Mouse (Mus musculus) hindbrain, postnatal 0 days (tissue): ENCODE data around the gene Arpc2. TPM values are rescaled to one million over a fixed set of nuclear protein-coding genes. Genes with fewer than 3 reads are reported as not detected.

Source experiments
- ATAC-seq: fragments of 200-750 bp; cut with Nextera tagmentation; 2 replicates; pipeline ENCODE4 v1.8.0; 2017; ENCODE audit warnings: mild to moderate bottlenecking, moderate TSS enrichment, moderate library complexity
- DNase-seq: peaks from one replicate; pipeline ENCODE4 v3.0.0-alpha.2; 2015; ENCODE audit warnings: low spot score
- H3K27ac ChIP-seq: fragments of 300-500 bp; sonication (generic); 2 replicates; pipeline ENCODE4 v1.5.1; 2014; ENCODE audit warnings: mild to moderate bottlenecking
- H3K27me3 ChIP-seq: fragments of 300-500 bp; sonication (generic); 2 replicates; pipeline ENCODE4 v1.6.1; 2014; ENCODE audit warnings: low read length, mixed read lengths; ENCODE audit not compliant: insufficient read depth
- H3K36me3 ChIP-seq: fragments of 300-500 bp; sonication (generic); 2 replicates; pipeline ENCODE4 v1.6.1; 2014; ENCODE audit warnings: low read length, mixed read lengths; ENCODE audit not compliant: insufficient read depth
- H3K4me1 ChIP-seq: fragments of 300-500 bp; sonication (generic); 2 replicates; pipeline ENCODE4 v1.6.1; 2014; ENCODE audit warnings: antibody characterized with exemption, low read length, mixed read lengths; ENCODE audit not compliant: insufficient read depth
- H3K4me2 ChIP-seq: fragments of 300-500 bp; sonication (generic); 2 replicates; pipeline ENCODE4 v1.6.1; 2014; ENCODE audit warnings: low read depth, mild to moderate bottlenecking, low read length, moderate library complexity, mixed read lengths
- H3K4me3 ChIP-seq: fragments of 300-500 bp; sonication (generic); 2 replicates; pipeline ENCODE4 v1.5.1; 2014; ENCODE audit warnings: low read length
- H3K9ac ChIP-seq: fragments of 300-500 bp; sonication (generic); replicated peaks from 2 replicates; pipeline ENCODE4 v1.6.1; 2014; ENCODE audit warnings: mild to moderate bottlenecking, low read length, moderate library complexity, mixed read lengths
- H3K9me3 ChIP-seq: fragments of 300-500 bp; sonication (generic); 2 replicates; pipeline ENCODE4 v1.6.1; 2016; ENCODE audit warnings: low read length, mixed read lengths
- CTCF ChIP-seq: IDR thresholded peaks from 2 replicates; pipeline ENCODE4 v1.5.1; 2016; ENCODE audit warnings: antibody characterized with exemption, control low read depth, low read depth
- WGBS: fragments of 180-500 bp; shearing (Covaris S2); extraction: QIAGEN DNeasy Blood & Tissue Kit; methylation state at CpG from one replicate; pipeline ENCODE4 v1.1.7; 2014; 5-methylcytosine and 5-hydroxymethylcytosine counted together
- polyA plus RNA-seq: library from polyadenylated mRNA; unstranded; fragments of >200 nt; fragmentation: Nextera tagmentation; extraction: Ambion mirVana; gene quantifications from 2 replicates; pipeline ENCODE4 v1.2.1, GENCODE M21; 2015
- total RNA-seq: library from RNA; depleted of rRNA; stranded (reverse); fragments of >200 nt; gene quantifications from 2 replicates; pipeline ENCODE4 v1.2.3, GENCODE M21; 2014

The Arpc2 gene
- total and polyA plus RNA-seq, 2 experiments from 2014 or later, result 131 to 417 TPM

DNA sequence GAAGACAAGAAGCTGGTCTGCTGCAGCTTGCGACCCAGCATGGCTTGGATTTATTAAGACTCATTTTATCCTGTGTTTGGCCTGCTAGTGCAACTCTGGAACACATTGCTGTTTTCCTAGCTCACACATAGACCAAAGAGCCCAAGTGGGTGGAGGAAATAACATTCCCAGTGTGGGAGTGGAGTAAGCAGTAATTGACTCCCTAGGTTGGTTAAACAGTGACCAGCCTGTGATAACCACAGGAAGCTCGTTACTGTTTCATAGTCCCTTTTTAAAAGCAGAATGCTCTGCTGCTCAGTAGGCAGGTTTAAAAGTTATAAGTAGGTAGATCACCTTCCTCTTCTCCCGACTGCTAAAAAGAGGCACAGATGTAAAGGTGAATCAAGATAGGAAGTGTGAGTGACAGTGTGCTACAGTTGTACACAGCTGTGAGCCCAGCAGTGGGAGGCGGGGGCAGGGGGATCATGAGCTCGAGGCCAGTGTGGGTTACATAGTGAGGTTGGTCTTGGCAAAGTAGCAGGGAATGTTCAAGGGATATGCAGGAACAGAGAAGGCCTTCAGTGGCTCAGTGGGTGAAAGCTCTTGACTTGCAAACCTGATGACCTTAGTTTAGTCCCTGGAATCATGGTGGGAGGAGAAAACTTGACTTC lies 13.6 kb downstream of the Arpc2 start:
- Histone ChIP-seq H3K27me3 (no peaks in the 10 kb centered on the region), H3K27ac (peak overlapping the region; percentile 33; the same call in 1 of the 2 replicates), H3K4me1 (no peaks in the 10 kb centered on the region), H3K36me3 (peaks cover 36% of the 10 kb centered on the region), H3K4me2 (no peak overlapping the region), H3K4me3 (no peak overlapping the region), H3K9ac (no peak overlapping the region), H3K9me3 (no peaks in the 10 kb centered on the region)
- WGBS, result 85% methylated on average over 5 of the region's 5 CpGs
- no peak for TF ChIP-seq CTCF
- no peak for DNase-seq
- no peak for ATAC-seq

DNA sequence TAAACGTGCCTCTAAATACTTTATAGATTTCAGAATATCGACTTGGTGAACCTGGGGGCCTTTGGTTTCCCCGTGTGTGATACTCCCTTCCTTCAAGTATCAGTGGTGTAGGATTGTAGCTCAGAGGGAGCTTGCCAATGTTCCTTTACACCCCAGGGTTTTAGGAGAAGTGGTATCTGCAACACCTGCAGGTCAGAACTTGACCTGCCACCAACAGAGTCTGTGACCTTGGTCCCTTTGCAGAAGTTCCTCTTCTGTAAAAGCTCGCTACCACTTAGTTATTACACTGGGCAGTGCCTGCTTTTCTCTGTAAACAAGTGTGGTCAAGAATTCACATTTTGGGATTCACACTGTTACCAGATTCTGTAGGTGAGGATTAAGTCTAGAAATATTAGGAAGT lies 14.2 kb downstream of the Arpc2 start:
- Histone ChIP-seq H3K9ac (no peak overlapping the region), H3K27me3 (no peaks in the 10 kb centered on the region), H3K4me1 (no peaks in the 10 kb centered on the region), H3K4me2 (no peak overlapping the region), H3K9me3 (no peaks in the 10 kb centered on the region), H3K36me3 (peaks cover 41% of the 10 kb centered on the region), H3K4me3 (no peak overlapping the region), H3K27ac (no peak overlapping the region)
- WGBS, result 94% methylated on average over 4 of the region's 4 CpGs
- no peak for TF ChIP-seq CTCF
- ATAC-seq, result no peak
- DNase-seq, result no peak

DNA sequence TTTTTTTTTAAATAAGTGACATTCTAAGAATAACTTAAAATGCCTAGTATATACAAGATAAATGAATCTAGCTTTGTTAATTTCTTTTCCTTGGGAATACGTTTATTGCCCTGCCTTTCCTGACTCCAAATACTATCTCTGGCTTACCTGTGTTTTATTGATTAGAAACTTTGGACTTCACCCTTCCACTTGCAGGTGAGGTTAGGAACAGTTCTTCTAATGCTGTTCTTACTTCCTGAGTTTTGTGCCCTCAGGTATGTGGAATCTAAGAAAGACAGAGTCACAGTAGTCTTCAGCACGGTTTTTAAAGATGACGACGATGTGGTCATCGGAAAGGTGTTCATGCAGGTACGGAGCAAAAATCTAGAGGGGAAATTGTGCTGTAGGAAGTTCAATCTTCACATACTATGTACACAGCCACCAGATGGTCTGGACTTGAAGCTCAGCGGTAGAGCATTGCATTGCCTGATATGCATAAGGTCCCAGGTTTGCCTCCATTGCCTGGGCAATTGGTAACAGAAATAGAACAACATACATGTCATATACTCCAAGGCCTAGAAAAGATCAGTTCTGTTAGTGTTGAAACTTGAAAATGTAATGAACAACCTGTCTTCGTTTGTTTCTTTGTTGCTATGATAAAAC lies 19.9 kb downstream of the Arpc2 start:
- Histone ChIP-seq H3K9me3 (no peaks in the 10 kb centered on the region), H3K27ac (no peak overlapping the region), H3K4me3 (no peak overlapping the region), H3K4me2 (no peak overlapping the region), H3K36me3 (peaks cover 38% of the 10 kb centered on the region), H3K9ac (no peak overlapping the region), H3K4me1 (no peaks in the 10 kb centered on the region), H3K27me3 (no peaks in the 10 kb centered on the region)
- ATAC-seq, result no peak
- TF ChIP-seq CTCF, result no peak
- 95% methylated on average over 8 of the region's 8 CpGs for WGBS
- DNase-seq, result no peak

DNA sequence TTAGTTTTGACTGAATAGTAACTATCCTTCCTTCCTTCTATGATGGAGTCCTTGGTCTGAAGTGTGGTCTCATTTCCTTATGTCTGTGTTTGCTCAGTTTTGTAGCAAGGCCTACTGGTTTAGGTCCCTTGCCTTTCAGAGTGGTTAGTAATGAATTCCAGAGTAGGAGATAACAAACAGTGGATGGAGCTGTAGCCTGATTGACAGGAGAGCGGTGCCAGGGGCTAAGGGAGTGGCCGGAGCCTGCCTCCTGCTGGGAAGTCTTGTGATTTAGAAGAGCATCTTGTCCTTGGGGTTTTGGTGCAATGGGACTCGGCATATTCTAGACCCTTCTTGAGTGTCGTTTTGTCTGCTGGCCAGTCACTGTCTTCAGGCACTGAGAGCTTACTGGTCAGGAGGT lies 20.9 kb downstream of the Arpc2 start:
- no peak overlapping the region for H3K27ac ChIP-seq
- H3K36me3 ChIP-seq, result peaks cover 29% of the 10 kb centered on the region
- no peaks in the 10 kb centered on the region for H3K27me3 ChIP-seq
- DNase-seq, result no peak
- no peaks in the 10 kb centered on the region for H3K4me1 ChIP-seq
- H3K9ac ChIP-seq, result no peak overlapping the region
- no peak overlapping the region for H3K4me3 ChIP-seq
- 77% methylated on average over 4 of the region's 4 CpGs for WGBS
- no peak overlapping the region for H3K4me2 ChIP-seq
- ATAC-seq, result no peak
- TF ChIP-seq CTCF, result no peak
- H3K9me3 ChIP-seq, result no peaks in the 10 kb centered on the region

DNA sequence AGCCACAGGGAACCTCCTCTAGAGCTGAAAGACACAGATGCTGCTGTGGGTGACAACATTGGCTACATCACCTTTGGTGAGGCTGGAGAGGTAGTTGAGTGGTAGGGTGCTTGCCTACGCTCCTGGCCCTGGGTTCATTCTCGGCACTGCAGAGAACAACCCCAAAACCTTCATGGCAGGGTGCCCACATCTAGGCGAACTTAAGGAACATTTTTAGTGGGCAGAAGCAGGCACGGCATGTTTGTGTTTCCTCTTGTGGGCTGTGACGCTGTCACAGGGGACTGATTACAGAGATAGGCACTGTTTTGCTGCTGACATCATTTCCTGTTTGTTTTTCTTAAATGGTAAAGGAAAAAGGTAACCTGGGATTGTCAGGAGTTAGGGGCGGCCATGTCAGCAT lies 26.6 kb downstream of the Arpc2 start:
- Histone ChIP-seq H3K36me3 (peaks cover 51% of the 10 kb centered on the region), H3K9me3 (no peaks in the 10 kb centered on the region), H3K9ac (no peak overlapping the region), H3K4me3 (no peak overlapping the region), H3K27me3 (no peaks in the 10 kb centered on the region), H3K4me2 (no peak overlapping the region), H3K4me1 (no peaks in the 10 kb centered on the region), H3K27ac (no peak overlapping the region)
- WGBS, result 90% methylated on average over 6 of the region's 6 CpGs
- DNase-seq (no peak), ATAC-seq (no peak)
- no peak for TF ChIP-seq CTCF

DNA sequence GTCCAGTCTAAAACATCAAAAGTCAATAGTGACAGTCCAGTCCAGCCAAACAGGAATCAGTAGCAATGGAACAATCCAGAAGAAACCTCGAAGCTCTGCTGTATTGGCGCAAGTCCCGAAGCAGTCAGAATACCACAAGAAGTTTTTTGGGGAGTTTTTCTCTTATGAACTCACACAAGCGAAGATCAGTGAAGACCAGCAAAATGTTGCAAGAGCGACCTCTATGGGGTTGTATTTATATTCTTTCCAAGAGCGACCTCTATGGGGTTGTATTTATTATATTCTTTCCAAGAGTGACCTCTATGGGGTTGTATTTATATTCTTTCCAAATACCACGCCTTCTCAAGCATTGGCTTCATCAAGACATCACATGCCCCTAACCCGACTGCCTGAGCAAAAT lies 32.9 kb downstream of the Arpc2 start:
- Histone ChIP-seq H3K4me3 (no peak overlapping the region), H3K36me3 (peaks cover 45% of the 10 kb centered on the region), H3K27me3 (no peaks in the 10 kb centered on the region), H3K9me3 (no peaks in the 10 kb centered on the region), H3K27ac (no peak overlapping the region), H3K4me2 (no peak overlapping the region), H3K4me1 (no peaks in the 10 kb centered on the region), H3K9ac (no peak overlapping the region)
- no peak for DNase-seq
- ATAC-seq, result no peak
- no peak for TF ChIP-seq CTCF
- 84% methylated on average over 8 of the region's 8 CpGs for whole genome bisulfite sequencing

DNA sequence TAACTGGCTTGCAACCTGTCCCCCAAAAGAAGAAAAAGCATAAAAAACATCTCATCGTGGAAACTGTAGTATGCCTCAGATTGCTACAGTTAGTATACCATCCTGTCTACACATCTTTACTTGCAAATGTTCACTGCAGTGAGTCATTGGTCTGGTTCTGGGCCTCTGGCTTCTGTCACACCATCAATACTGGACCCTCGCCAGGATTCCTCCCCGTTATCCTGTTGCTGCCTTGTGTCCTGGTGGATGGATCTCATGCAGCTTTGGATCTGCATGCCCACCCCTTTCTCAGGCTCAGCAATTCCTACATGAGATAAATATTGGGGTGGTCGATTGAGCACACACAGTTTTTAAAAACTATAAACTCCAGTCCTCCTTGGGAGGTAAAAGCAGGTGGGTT lies 35.8 kb downstream of the Arpc2 start:
- DNase-seq (no peak), ATAC-seq (no peak)
- Histone ChIP-seq H3K36me3 (peaks cover 20% of the 10 kb centered on the region), H3K4me2 (no peak overlapping the region), H3K9me3 (no peaks in the 10 kb centered on the region), H3K4me1 (no peaks in the 10 kb centered on the region), H3K27me3 (no peaks in the 10 kb centered on the region), H3K9ac (no peak overlapping the region), H3K4me3 (no peak overlapping the region), H3K27ac (no peak overlapping the region)
- no peak for TF ChIP-seq CTCF
- WGBS, result 75% methylated on average over 4 of the region's 4 CpGs
